Mouse (Mus musculus) small intestine, adult 2 months (tissue): ENCODE measurements around the gene Rbak.

Experiments
- CTCF ChIP-seq: fragments of 200-500 bp; IDR thresholded peaks from 2 replicates; pipeline ENCODE4 v1.5.1; 2012; ENCODE audit warnings: low read depth, mild to moderate bottlenecking, control low read depth, inconsistent platforms, low read length, moderate library complexity, mixed read lengths; ENCODE audit not compliant: insufficient replicate concordance, insufficient read length; ENCODE audit errors: extremely low read depth
- POLR2A ChIP-seq: fragments of 200-500 bp; IDR thresholded peaks from 2 replicates; pipeline ENCODE4 v1.6.1; 2012; ENCODE audit warnings: low read depth, mild to moderate bottlenecking, control low read depth, inconsistent platforms, low read length, moderate library complexity

DNA sequence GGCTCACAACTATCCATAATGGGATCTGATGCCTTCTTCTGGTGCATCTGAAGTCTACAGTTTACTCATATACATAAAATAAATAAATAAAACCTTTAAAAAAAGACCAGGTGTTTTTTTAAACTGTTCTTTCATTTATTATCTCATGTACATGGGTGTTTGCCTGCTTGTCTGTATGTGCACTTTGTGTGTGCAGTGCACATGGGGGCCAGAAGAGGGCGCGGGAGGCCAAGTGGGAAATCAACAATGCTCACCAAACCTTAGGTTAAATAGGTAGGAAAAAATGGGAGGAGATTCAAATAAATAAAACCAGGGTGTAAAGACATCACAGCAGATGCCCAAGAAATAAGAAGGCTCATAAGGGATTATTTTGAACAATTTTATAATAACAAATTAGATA, 30.5 kb downstream of the Rbak start:
- TF ChIP-seq CTCF: no peak
- TF ChIP-seq POLR2A: no peak
